Mouse (Mus musculus): ENCODE measurements at regions not wholly inside any gene's neighbourhood (a gene's known extent, or its start where the extent isn't known, plus 50 kb on each side); places are given as distances from the start of the nearest gene placed in this dataset.

GRCm38 (mm10) chr5:106349851-106350515, 108.0 kb downstream of the Barhl2 start:
- no peak for TF ChIP-seq CTCF (conservative IDR thresholded peaks at IDR 0.05)
- no peak overlapping the region for H3K27ac ChIP-seq
- DNase-seq (ENCODE audit: low spot score in 2 of 2) = no peak
- H3K4me3 ChIP-seq = no peak overlapping the region

- no peak overlapping the region for H3K4me3 ChIP-seq
- no peak for DNase-seq (ENCODE audit: low spot score in 2 of 2)
- TF ChIP-seq CTCF (conservative IDR thresholded peaks at IDR 0.05) = no peak; the same call in 1 of the 2 replicates
These were observed 113.7 kb downstream of the Barhl2 start for GRCm38 (mm10) chr5:106344308-106344707.

GRCm38 (mm10) chr5:106343601-106344000, 114.4 kb downstream of the Barhl2 start:
- H3K4me3 ChIP-seq = no peak overlapping the region
- TF ChIP-seq CTCF (conservative IDR thresholded peaks at IDR 0.05) = no peak
- no peak overlapping the region for H3K27ac ChIP-seq
- DNase-seq (ENCODE audit: low spot score in 2 of 2) = no peak

More at GRCm38 (mm10) chr5:106344308-106344707, 113.7 kb downstream of the Barhl2 start:
- H3K27ac ChIP-seq = no peak overlapping the region

GRCm38 (mm10) chr5:106341361-106341760, 116.6 kb downstream of the Barhl2 start:
- Histone ChIP-seq H3K27ac (no peak overlapping the region), H3K4me3 (no peak overlapping the region)
- no peak for DNase-seq (ENCODE audit: low spot score in 2 of 2)
- no peak for TF ChIP-seq CTCF (conservative IDR thresholded peaks at IDR 0.05)

DNA sequence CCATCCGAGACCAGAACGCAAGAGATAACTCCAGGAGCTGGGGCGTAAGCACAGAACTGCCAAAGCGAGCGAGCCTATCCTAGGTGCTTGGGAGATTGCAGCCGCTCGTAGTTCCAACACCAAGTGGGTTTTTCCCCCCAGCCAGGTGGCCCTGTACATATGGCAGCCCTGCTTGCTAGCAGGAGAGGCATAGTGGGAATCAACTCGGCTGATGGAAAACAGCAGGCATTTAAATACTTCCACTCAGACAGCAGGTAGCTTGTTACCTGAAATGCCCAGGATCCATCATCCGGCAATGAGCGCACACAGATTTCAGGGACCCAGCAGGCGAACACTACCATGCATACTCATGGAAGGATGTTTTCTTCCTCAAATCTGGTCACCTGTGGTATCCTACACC, 122.3 kb downstream of the Barhl2 start:
- no peak for DNase-seq (ENCODE audit: low spot score in 2 of 2)
- no peak for TF ChIP-seq CTCF (conservative IDR thresholded peaks at IDR 0.05)
- Histone ChIP-seq H3K4me3 (no peak overlapping the region), H3K27ac (no peak overlapping the region)

GRCm38 (mm10) chr5:106327592-106328150, 130.3 kb downstream of the Barhl2 start:
- H3K4me3 ChIP-seq = no peak overlapping the region
- no peak for TF ChIP-seq CTCF (conservative IDR thresholded peaks at IDR 0.05)
- no peak for DNase-seq (ENCODE audit: low spot score in 2 of 2)
- no peak overlapping the region for H3K27ac ChIP-seq

DNA sequence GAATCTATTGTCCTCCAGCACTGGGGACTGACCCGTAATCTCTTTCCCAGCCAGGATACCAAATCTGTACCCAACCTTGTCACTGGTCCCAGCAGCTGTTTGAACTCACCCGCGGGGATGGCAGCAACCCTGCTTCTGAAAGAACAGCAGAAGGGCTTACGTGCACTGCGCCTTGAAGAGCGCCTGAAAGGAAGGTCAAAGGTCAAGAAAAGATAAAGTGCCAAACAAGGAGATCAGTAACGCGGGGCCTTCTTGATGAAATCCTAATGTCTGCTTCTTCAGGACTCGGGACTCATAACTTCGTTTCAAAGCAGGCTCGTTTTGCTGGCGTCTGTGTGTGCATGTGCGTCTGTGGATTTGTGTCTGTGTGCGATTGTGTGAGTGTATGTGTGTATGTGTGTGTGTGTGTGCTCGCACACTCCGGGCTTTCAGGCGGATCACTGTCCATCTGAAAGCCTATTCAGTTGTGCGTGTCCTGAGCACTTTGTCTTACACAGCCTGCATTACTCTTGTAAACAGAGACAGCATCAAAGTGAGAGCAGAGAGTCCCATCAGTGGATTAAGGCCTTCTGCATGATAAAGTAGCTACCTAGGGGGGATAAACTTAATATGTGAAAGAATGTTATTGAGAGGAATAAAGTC, 135.3 kb downstream of the Barhl2 start:
- DNase-seq (ENCODE audit: low spot score in 2 of 2) = no peak
- Histone ChIP-seq H3K27ac (no peak overlapping the region), H3K4me3 (no peak overlapping the region)
- no peak for TF ChIP-seq CTCF (conservative IDR thresholded peaks at IDR 0.05)

DNA sequence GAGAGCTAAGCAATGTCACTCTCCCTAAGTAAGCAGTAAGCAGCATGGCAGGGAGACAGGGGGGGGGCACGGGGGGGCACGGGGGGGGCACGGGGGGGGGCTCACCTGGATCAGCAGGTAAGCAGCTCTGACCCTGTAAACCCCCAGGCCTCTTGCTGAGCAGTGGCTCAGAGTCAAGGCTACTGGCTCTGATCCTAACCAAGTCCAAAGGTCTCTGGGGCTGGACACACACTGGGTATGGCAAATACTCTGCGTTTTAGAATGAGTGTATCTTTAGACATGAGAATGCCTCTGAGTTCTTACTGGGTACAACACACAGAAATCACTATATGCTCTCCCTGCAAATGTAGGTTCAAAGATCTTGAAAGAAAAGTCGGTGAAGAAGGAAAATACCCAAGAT, 136.5 kb downstream of the Barhl2 start:
- DNase-seq (ENCODE audit: low spot score in 2 of 2) = no peak
- TF ChIP-seq CTCF (conservative IDR thresholded peaks at IDR 0.05) = no peak
- H3K27ac ChIP-seq = no peak overlapping the region
- no peak overlapping the region for H3K4me3 ChIP-seq

- no peak for TF ChIP-seq CTCF (conservative IDR thresholded peaks at IDR 0.05)
- Histone ChIP-seq H3K4me3 (no peak overlapping the region), H3K27ac (no peak overlapping the region)
- no peak for DNase-seq (ENCODE audit: low spot score in 2 of 2)
These were observed 136.9 kb downstream of the Barhl2 start for GRCm38 (mm10) chr5:106321023-106321422.

DNA sequence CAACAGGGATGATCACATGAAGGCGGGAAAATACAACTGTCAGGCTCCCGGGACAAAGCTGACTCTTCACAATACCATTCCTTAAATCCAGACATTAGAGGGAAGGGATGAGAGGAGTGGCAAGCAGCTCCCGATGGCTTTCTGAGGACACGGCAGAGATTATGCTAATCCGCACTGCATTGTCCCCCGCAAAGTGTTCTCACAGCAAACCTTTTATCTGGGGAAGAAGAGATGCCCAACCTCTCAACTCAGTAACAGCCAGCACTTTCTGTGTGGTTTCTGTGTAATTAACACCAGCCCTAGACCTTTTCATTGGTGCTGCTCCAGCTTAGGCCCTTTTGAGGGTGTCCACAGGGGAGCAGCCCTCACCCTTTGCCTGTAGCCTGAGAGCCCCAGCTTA, 137.9 kb downstream of the Barhl2 start:
- Histone ChIP-seq H3K27ac (no peak overlapping the region), H3K4me3 (no peak overlapping the region)
- DNase-seq (ENCODE audit: low spot score in 2 of 2) = no peak
- no peak for TF ChIP-seq CTCF (conservative IDR thresholded peaks at IDR 0.05)

DNA sequence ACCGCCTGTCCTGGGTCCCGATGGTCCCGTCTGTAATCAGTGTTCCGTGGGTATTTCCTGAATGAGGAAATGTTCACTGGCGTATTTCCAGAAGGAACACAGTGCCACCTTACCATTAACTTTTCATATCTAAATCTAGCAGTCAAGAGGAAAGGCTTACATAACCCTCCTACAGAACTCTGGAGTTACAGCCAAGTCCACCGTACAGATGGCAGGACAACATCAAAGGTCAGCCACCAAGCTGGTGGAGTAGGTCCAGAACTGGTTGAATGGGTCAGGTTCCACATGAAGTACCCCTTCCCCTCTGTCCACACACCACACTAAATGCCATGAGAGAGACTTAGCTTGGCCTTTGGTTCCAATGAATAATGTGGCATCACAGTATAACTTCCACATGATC, 139.7 kb downstream of the Barhl2 start:
- no peak overlapping the region for H3K27ac ChIP-seq
- no peak for DNase-seq (ENCODE audit: low spot score in 2 of 2)
- H3K4me3 ChIP-seq = no peak overlapping the region
- TF ChIP-seq CTCF (conservative IDR thresholded peaks at IDR 0.05) = no peak

- TF ChIP-seq CTCF (conservative IDR thresholded peaks at IDR 0.05) = no peak
These were observed 144.1 kb downstream of the Barhl2 start for GRCm38 (mm10) chr5:106313874-106314273.

DNA sequence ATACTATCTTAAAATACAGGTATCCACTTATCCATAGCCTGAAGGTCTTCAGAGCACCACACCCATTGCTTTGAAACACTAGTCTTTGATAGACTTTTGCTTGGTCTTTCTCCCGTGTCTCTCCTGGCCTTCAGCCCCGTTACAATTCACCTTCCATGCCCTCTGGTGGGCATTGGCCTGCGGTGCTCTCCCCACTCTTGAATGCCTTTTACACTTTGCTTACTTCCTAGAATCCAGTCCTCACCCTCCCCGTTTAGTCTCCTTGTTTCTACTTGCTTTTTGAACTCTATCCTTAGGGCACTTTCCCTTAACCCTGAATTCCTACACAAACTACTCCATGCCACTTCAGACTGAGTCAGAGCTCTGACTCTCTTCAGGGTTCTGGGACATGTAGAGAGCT, 156.6 kb downstream of the Barhl2 start:
- no peak overlapping the region for H3K27ac ChIP-seq
- no peak for DNase-seq (ENCODE audit: low spot score in 2 of 2)
- no peak for TF ChIP-seq CTCF (conservative IDR thresholded peaks at IDR 0.05)
- no peak overlapping the region for H3K4me3 ChIP-seq

More at GRCm38 (mm10) chr5:106313874-106314273, 144.1 kb downstream of the Barhl2 start:
- no peak for DNase-seq (ENCODE audit: low spot score in 2 of 2)
- no peak overlapping the region for H3K27ac ChIP-seq
- H3K4me3 ChIP-seq = no peak overlapping the region

GRCm38 (mm10) chr5:106296721-106297120, 161.2 kb downstream of the Barhl2 start:
- no peak for TF ChIP-seq CTCF (conservative IDR thresholded peaks at IDR 0.05)
- no peak overlapping the region for H3K4me3 ChIP-seq
- no peak for DNase-seq (ENCODE audit: low spot score in 2 of 2)
- H3K27ac ChIP-seq = no peak overlapping the region

Measured in layer of hippocampus, adult 2 months (tissue).